Mouse (Mus musculus) bone marrow macrophage, adult 2 months (primary cell): ENCODE results near the gene Trip10.

ENCODE experiments used
- CTCF ChIP-seq: IDR thresholded peaks from 2 replicates; pipeline ENCODE4 v1.5.1; 2012; ENCODE audit warnings: low read depth, mild to moderate bottlenecking, low read length, moderate library complexity
- POLR2A ChIP-seq: IDR thresholded peaks from 2 replicates; pipeline ENCODE4 v1.6.1; 2012; ENCODE audit warnings: mild to moderate bottlenecking, low read depth, low read length, borderline replicate concordance

DNA sequence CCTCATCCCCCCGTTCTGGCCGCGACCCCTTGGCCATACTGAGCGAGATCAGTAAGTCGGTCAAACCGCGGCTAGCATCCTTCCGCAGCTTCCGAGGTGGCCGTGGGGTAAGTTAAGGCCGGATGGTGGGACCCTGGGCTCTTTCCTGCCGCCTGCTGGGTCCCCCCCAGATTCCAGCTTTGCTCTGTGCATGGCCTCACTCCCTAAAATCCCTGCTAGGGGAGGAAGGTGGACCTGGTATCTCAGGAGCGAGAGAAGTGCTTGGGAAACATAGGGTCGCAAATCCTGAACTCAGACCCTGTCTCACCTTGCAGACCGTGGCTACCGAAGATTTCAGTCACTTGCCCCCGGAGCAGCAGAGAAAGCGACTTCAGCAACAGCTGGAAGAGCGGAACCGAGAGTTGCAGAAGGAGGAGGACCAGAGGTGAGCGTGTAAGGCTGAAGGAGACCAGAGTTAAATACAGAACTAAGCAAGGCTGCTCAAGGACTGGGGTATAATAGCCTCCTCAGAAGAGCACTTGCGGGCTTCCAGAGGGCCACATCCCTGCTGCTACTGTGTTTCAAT, 7.7 kb downstream of the Trip10 start:
- TF ChIP-seq CTCF (no peak), POLR2A (no peak)
